Mouse (Mus musculus): ENCODE results near the gene Pitpnc1. TPM values are rescaled to one million over a fixed set of nuclear protein-coding genes. Genes with fewer than 3 reads are reported as not detected.

The Pitpnc1 gene
- polyA plus RNA-seq, 3 experiments from 2014 or later: 72.1 to 124 (median 106) TPM

DNA sequence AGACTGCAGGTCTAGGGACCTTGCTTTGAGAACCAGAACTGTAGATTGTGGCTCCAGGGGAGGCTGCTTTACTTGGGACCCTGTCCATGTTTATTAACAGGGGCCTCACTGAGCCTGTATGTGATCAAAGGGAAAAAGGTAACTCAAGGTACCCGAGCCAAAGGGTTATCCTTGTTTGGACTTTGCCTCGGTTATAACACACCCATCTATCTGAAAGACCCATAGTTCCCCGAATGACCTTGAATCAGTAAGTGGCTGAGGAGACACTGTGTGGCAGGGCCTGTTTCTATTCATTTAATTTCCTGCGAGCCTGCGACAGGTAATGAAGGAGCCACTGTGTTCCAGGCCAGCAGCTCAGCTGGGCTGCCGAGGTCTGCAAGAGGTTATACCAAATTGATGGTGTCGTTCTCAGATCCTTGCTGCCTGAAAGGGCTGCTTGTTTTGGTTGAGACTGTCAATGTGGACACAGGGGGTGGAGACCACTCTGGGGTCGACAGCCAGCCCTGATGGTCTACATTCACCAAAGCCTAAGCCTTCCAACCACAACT is 246.8 kb downstream of the Pitpnc1 start:
- ATAC-seq: no peak

DNA sequence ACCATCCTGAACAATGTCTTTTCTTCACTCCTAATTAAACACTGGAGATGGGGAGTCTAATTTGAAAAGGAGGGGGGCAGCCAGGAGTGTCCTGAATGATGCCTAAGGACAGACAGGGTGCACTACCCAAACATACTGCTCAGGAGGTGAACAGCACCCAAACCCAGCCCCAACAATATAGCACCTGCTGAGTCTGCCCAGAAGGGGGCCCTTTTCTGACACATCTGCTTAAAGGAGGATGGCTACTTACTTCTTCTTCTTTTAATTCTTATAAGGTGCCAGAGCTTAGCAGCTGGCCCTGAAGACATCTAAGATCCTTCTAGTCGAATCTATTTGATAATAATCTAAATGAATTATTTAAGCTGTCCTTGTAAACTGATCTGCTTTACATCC is 247.3 kb downstream of the Pitpnc1 start:
- no peak for ATAC-seq

DNA sequence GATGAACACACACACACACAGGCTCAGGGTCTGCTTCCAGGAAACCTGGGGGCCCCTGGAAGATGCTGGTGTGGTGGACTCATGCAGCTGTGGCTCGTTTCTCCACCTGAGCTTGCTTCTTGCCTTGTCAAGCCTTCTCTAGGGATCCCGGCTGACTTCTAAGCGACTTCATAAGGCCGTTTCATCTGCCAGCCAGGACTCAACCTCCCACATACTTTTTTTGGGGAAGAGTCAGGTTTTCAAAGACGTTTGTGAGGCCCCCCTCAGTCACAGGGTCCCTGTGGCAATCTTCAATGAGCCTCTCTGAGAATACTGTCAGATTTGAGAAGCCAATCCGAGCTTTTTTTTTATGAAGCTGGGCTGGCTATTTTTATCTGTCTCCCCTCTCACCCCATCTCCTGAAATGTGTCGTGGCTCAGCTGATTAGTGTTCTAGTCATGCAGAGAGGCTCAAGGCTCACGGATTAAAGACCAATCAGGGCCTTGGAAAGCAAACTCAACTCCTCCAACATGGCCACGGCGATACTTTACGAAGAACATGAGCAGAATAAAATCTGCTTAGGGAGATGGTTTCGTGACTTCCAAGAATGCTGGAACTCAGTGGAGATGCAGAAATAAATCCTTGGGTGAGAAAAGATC is 247.8 kb downstream of the Pitpnc1 start:
- no peak for ATAC-seq

DNA sequence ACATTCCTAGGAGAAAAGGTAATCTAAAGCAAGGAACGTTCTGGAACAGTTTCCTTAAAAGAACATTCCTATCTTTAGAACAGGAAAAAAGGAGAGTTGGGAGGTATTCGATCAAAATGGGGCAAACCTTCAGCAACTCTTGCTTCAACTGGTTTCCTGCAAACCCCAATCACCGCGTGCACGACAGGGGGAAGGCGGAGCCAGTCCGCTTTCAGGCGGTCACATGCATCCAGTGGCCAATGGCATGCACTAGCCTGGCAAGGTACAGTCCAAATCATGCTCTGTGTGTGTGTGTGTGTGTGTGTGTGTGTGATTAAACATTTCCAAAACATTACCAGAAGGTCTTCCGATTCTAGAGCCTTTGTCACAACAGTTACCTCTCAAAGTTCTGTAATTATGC is 255.4 kb downstream of the Pitpnc1 start:
- no peak for ATAC-seq

DNA sequence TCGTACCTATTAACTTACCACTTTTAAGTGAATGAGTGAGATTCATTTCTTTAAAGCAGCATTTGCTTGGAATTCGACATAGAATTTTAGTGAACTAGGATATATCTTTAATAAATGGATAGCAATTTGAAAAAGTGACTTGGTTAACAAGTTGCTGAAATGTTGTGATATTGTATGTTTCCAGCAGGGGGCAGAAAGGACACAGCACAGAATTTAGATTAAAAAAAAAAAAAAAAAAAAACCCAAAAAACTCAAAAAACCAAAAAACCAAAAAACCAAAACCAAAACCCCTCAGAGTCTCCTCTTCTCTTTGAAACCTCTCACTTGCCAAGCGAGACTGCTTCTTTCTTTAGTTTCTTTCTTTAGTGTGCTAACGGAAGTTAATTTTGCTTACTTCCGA is 256.8 kb downstream of the Pitpnc1 start:
- peak; percentile 28 for ATAC-seq

DNA sequence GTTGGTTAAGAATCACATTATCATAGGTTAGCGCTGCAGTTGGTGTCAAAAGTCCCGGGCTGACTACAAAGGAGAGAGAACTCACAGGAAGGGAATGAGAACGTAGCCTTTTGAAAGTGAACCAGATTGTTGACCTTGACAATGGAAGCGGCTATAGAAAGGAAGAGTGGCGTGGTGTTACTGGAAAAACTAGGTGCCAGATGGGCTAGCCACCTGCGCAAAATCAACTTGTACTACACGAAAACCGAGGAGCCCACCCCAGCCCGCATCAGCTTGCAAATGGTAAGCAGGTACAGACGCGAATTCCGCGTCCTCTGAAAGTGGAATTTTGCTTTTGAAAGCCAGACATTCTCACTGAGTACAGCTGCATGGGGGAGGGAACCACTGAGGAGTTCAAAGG is 260.7 kb downstream of the Pitpnc1 start:
- ATAC-seq: no peak

DNA sequence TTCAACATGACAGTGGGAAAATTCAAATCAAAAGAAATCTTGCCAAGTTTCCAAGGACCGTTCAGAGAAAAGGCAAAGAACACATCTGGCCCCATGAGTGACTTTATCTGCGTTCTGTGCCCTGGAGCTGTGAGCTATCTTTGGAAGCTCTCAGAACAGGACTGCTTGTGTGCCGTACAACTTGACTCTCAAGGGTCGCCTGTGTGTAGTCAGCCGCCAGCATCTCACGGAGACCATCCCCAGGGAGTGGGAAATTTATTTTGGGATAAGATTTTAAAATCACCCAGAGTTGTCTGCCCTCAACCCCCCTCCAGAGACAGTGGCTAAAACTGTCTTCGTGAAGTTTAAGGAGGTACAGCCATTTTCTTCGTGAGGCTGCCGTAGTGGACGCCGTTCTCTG is 268.7 kb downstream of the Pitpnc1 start:
- no peak for ATAC-seq

DNA sequence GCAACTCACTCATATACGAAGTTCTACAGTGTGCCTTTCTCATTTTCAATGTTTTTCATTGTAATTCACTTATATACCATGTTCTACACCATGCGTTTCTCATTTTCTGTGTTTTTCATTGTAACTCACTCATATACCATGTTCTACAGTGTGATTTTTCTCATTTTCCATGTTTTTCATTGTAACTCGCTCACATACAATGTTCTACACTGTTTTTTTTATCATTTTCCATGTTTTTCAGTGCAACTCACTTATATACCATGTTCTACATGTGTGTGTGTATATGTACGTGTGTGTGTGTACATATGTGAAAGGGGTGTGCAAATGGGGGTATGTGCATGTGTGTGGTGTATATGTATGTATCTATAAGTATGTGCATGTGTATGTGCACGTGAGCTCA is 271.2 kb downstream of the Pitpnc1 start:
- no peak for ATAC-seq

DNA sequence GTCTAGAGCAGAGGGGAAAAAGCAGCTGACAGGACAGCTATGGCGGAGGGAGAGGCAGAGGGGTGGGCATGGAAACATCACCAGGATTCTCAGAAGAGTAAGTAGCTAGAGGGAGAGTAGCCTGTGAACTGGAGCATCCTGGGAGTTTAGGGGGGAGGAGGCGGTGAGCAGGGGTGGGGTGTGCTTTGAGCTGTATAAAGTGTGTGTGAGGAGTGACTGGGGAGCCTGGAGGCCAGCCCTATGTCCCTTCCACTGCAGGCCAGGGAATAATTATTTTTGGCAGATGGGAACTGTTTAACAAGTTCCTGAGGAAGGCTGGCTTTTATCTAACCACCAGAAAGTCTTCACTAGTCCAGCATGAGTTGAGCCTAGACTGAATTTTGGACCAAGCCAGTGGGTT is 275.2 kb downstream of the Pitpnc1 start:
- ATAC-seq: no peak

DNA sequence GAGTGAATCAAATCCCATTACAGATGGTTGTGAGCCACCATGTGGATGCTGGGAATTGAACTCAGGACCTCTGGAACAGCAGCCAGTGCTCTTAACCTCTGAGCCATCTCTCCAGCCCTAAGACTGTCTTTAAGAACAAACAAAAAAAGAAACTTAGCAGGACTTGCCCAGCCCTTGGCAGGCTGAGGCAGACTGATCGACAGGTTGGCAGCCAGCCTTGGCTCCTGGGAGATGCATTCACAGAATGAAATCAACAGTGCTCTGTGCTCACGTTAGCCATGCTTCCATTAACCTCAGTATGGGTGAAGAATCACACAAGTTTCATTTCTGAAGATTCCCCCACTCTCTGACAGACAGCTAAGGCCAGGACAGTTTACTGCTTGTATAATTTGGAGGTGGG is 280.1 kb downstream of the Pitpnc1 start:
- ATAC-seq: no peak

DNA sequence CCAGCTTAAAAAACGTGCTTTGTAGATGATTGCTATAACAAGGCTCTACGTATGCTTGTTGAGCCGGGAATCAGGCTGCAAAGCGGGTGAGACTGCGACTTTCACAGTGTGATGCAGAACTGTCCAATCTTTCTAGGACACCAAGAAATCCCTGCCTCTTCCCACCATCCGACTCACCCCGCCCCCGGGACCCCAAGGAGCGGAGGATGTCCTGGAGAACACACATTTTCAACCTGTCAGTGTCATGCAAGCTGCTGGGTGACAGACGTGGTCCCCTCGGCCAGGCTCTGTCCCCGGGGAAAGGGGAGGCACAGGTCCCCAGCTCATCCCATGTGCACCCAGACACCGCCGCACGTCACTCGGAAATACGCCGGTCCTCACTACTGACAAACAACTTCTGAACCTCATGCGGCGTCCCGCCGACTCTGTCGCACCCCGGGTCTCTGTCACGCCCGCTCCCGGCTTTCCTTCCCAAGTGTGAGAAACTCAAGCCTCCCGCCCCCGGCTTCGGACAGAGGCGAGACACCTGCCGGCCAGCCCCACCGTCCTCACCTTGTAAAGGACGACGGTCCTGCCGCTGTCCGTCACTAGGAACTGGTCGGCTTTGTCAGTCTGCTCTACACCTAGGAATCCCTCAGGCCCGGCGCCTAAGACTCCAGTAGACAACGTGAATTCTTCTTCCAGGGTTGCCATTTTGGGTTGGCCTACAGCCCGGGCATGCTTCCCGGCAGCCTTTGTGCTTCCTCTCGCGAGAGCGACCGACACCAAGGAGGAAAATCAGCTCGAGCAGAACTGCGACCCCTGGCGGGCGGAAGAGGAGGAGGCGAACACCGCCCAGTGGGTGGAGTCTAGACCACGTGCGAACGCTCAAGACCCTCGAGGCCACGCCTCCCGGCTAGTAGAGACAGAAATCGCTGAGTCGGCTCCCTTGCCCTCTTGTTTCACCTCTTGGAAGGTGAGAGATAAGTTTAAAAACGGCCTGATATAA is 281.6 kb downstream of the Pitpnc1 start, which contains the start of gene Nol11:
Nol11 (minus strand) TSS at position 817 of the 988 bp plus-strand sequence.
- peak; percentile 99 for ATAC-seq

DNA sequence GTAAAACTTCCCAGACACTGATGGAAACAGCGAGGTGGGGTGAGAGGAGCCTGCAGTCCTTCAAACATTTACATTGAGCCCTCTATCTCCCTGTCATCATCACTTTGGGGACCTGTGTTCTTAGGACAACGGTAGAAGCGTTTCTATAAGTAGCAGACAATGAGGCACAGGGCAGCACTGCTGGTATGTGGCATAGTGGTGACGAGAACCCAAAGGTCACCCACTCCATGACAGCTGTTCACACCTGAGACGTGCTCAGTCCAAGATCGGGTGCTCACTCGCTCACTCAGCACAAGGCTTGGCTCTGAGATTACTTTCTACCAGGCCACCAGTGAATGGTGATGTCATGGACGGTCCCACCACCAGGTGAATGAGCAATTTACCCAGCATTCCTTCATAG is 286.7 kb downstream of the Pitpnc1 start:
- no peak for ATAC-seq

DNA sequence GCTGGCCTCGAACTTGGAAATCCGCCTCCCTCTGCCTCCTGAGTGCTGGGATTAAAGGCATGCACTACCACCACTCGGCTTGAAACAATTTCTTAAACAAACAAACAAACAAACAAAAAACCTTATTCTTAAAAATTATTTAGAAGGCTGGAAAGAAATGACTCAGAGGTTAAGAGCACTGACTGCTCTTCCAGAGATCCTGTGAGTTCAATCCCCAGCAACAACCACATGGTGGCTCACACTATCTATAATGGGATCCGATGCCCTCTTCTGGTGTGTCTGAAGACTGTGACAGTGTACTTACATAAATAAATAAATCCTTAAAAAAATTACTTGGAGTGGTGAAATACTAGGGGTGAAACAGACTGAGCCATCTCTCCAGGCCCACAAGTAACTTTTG is 309.3 kb downstream of the Pitpnc1 start:
- no peak for ATAC-seq

DNA sequence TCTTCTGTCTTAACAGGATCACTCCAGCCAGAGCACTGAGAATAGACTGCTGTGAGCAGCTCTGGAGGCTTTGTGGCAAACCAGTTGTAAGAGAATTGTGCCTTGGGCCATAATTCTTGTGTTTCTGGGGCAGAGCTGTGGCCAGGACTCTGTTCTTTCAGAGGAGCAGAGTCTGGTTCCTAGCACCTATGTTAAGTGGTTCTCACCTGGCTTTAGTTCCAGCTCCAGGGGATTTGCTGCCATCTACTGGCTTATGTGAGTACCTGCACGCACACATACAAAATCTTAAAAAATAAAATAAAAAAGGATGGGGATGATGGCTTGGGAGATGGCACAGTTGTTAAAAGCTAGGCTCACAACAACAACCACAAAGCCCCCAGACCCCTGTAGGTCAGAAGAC is 311.5 kb downstream of the Pitpnc1 start:
- no peak for ATAC-seq

Other genes with a start within 250 kb of the Pitpnc1 start
- gene Psmd12, start 8.8 kb upstream of the Pitpnc1 start, polyA plus RNA-seq (2017; shearing (Covaris generic)): 100 to 1,000 TPM; 115 to 161 (median 118) TPM
- 10 to 100 TPM; 22.5 to 30.6 (median 22.6) TPM for gene Helz, start 77.2 kb upstream of the Pitpnc1 start, polyA plus RNA-seq (2017; shearing (Covaris generic))
- not detected for gene Cacng1, start 245.8 kb upstream of the Pitpnc1 start, polyA plus RNA-seq (2017; shearing (Covaris generic))